Mouse (Mus musculus): Measurements from ENCODE around the gene Ppil2. TPM values are rescaled to one million over a fixed set of nuclear protein-coding genes. Genes with fewer than 3 reads are reported as not detected.

Ppil2 gene
- polyA plus RNA-seq, 1 experiment from 2014 or later = 142 TPM

DNA sequence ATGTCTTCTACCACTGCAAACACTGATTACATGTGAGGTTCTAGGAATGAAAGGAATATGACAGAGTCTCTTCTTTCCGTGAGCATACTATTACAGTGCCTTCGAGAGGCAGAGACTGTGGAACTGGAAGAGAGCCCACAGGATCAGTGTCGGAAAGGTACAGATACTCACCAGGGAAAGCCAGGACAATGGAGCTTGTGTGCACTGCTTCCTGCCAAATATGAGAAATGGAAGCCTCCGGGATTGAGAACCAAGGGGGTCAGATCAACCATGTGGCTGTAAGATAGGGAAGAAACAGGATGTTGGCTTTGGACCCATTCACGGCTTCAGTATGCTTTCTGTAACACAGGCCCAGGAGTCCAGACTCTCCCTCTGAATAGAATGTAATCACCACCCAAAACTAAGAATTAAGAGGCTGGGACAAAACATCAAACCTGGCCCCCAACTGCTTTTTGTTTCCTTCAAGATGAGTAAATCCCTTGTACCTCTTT, 6.3 kb upstream of the Ppil2 start:
- WGBS = 93% methylated on average over 5 of the region's 5 CpGs
- H3K27ac ChIP-seq (ENCODE audit: low read depth, low read length) = no peak overlapping the region
- no peaks in the 10 kb centered on the region for H3K27me3 ChIP-seq (ENCODE audit: control insufficient read depth, insufficient read depth, low read length)
- H3K4me1 ChIP-seq (ENCODE audit: control insufficient read depth, insufficient read depth, low read length) = no peaks in the 10 kb centered on the region
- no peak overlapping the region for H3K4me3 ChIP-seq (ENCODE audit: low read length)
- ATAC-seq (ENCODE audit: low FRiP score, low TSS enrichment) = no peak
- H3K4me2 ChIP-seq (replicated peaks; ENCODE audit: low read depth, low read length) = no peak overlapping the region
- H3K36me3 ChIP-seq (ENCODE audit: control insufficient read depth, insufficient read depth, low read length) = peaks cover 79% of the 10 kb centered on the region
- H3K9me3 ChIP-seq (ENCODE audit: control insufficient read depth, low read length) = no peaks in the 10 kb centered on the region
- H3K9ac ChIP-seq (ENCODE audit: low read depth, low read length) = no peak overlapping the region

DNA sequence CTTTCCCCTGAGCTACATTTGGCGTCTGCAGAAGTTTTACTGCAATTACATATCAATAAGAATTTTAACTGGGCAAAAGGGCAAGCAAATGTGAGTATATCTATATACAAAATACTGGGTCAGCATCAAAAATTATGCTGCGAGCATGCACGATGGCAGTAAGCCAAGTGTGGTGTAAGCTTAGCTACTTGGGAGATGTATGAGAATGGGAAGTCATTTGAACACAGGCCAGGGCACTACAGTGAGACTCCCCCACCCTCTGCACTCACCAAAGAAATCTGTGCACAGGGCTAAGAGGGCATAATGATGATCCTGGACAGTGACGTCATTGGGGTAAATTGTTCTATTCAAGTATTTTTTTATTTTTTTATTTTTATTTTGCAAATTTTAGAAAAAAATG, 6.5 kb downstream of the Ppil2 start:
- H3K36me3 ChIP-seq (ENCODE audit: control insufficient read depth, insufficient read depth, low read length) = peaks cover 79% of the 10 kb centered on the region
- no peak for ATAC-seq (ENCODE audit: low FRiP score, low TSS enrichment)
- H3K9me3 ChIP-seq (ENCODE audit: control insufficient read depth, low read length) = no peaks in the 10 kb centered on the region
- peaks cover 5% of the 10 kb centered on the region; the same call in 1 of the 2 replicates for H3K4me1 ChIP-seq (ENCODE audit: control insufficient read depth, insufficient read depth, low read length)
- no peaks in the 10 kb centered on the region for H3K27me3 ChIP-seq (ENCODE audit: control insufficient read depth, insufficient read depth, low read length)
- whole genome bisulfite sequencing = 88% methylated on average over 4 of the region's 4 CpGs
- H3K27ac ChIP-seq (ENCODE audit: low read depth, low read length) = no peak overlapping the region
- H3K9ac ChIP-seq (ENCODE audit: low read depth, low read length) = no peak overlapping the region
- no peak overlapping the region for H3K4me3 ChIP-seq (ENCODE audit: low read length)
- H3K4me2 ChIP-seq (replicated peaks; ENCODE audit: low read depth, low read length) = no peak overlapping the region

DNA sequence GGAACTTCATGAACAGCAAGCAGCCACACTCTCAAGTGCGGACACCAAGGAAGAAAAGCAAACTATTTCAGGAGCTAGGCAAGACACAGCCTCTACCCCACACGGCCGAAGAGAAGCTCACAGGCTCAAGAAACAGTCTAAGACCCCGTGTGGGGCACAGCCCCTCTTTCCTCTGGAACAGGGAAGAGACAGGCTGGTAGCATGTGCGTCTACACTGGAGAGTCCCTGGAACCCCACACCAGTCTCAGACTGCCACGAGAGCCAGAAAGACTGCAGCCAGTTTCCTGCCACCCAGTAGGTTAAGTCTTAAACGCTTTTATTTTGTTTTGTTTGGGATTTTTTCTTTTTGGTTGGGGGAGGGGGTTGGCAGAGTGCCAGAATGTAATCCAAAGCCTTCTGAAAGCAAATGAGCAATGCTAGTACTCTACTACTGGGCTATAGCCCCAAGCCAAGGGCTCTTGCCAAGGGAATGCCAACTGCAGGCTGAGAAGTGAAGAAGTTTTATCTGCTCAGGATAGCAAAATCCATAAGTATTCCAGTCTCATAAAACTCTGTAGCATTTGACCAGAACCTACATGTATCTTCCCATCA, 8.3 kb downstream of the Ppil2 start:
- 69% methylated on average over 7 of the region's 7 CpGs for WGBS
- Histone ChIP-seq H3K27ac (ENCODE audit: low read depth, low read length) (no peak overlapping the region), H3K9ac (ENCODE audit: low read depth, low read length) (no peak overlapping the region), H3K9me3 (ENCODE audit: control insufficient read depth, low read length) (no peaks in the 10 kb centered on the region), H3K4me1 (ENCODE audit: control insufficient read depth, insufficient read depth, low read length) (0 out of 2 replicates have a peak, but pooled peaks cover 4% of the 10 kb centered on the region), H3K4me3 (ENCODE audit: low read length) (no peak overlapping the region), H3K36me3 (ENCODE audit: control insufficient read depth, insufficient read depth, low read length) (peaks cover 82% of the 10 kb centered on the region), H3K27me3 (ENCODE audit: control insufficient read depth, insufficient read depth, low read length) (no peaks in the 10 kb centered on the region), H3K4me2 (replicated peaks; ENCODE audit: low read depth, low read length) (no peak overlapping the region)
- ATAC-seq (ENCODE audit: low FRiP score, low TSS enrichment) = no peak

DNA sequence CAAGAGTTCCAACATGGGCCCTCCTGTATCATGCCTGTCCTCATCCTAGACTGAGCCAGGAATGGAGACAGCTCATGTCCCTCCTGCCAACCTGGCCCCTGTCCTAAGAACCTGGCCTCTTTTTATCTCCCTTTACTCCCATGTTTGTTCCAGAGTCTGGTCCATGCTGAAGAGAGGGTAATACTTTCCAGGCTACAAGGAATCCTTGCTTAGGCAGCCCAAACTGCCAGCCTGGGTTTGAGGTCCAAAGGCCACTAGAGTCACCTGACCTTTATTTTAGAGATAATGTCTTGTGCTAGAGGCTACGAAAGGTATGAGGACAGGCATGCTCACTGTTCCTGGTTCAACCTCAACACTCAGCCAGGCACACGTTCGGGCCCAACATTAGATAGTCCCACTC, 14.1 kb downstream of the Ppil2 start:
- Histone ChIP-seq H3K27me3 (ENCODE audit: control insufficient read depth, insufficient read depth, low read length) (no peaks in the 10 kb centered on the region), H3K9ac (ENCODE audit: low read depth, low read length) (no peak overlapping the region), H3K9me3 (ENCODE audit: control insufficient read depth, low read length) (no peaks in the 10 kb centered on the region), H3K27ac (ENCODE audit: low read depth, low read length) (no peak overlapping the region), H3K4me2 (replicated peaks; ENCODE audit: low read depth, low read length) (no peak overlapping the region), H3K4me3 (ENCODE audit: low read length) (no peak overlapping the region), H3K36me3 (ENCODE audit: control insufficient read depth, insufficient read depth, low read length) (peaks cover 89% of the 10 kb centered on the region), H3K4me1 (ENCODE audit: control insufficient read depth, insufficient read depth, low read length) (no peaks in the 10 kb centered on the region)
- ATAC-seq (ENCODE audit: low FRiP score, low TSS enrichment) = no peak
- 96% methylated on average over 3 of the region's 3 CpGs for WGBS

DNA sequence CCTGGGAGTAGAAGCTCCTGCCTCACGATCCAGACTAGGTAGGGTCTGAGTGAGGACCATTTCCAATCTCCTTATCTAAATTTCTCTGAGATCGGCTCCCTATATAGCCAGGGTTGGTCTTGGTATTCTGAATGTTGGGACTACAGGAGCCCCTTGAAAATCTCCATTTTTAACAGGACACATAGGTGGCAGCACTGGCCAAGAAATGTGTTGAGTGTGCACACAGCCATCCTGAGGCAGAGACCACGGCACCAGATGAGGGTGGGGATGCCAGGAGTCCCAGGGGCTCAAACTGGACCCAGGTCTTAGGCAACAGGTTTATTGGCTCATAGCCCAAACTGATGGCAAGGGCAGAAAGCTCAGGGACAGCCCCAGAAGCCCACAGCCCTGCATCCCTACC, 22.7 kb downstream of the Ppil2 start:
- ATAC-seq (ENCODE audit: low FRiP score, low TSS enrichment) = no peak
- H3K9ac ChIP-seq (ENCODE audit: low read depth, low read length) = no peak overlapping the region
- H3K4me1 ChIP-seq (ENCODE audit: control insufficient read depth, insufficient read depth, low read length) = no peaks in the 10 kb centered on the region
- WGBS = 80% methylated on average over 3 of the region's 3 CpGs
- H3K9me3 ChIP-seq (ENCODE audit: control insufficient read depth, low read length) = no peaks in the 10 kb centered on the region
- H3K27ac ChIP-seq (ENCODE audit: low read depth, low read length) = no peak overlapping the region
- no peaks in the 10 kb centered on the region for H3K27me3 ChIP-seq (ENCODE audit: control insufficient read depth, insufficient read depth, low read length)
- no peak overlapping the region for H3K4me2 ChIP-seq (replicated peaks; ENCODE audit: low read depth, low read length)
- H3K4me3 ChIP-seq (ENCODE audit: low read length) = no peak overlapping the region
- peaks cover 94% of the 10 kb centered on the region for H3K36me3 ChIP-seq (ENCODE audit: control insufficient read depth, insufficient read depth, low read length)

DNA sequence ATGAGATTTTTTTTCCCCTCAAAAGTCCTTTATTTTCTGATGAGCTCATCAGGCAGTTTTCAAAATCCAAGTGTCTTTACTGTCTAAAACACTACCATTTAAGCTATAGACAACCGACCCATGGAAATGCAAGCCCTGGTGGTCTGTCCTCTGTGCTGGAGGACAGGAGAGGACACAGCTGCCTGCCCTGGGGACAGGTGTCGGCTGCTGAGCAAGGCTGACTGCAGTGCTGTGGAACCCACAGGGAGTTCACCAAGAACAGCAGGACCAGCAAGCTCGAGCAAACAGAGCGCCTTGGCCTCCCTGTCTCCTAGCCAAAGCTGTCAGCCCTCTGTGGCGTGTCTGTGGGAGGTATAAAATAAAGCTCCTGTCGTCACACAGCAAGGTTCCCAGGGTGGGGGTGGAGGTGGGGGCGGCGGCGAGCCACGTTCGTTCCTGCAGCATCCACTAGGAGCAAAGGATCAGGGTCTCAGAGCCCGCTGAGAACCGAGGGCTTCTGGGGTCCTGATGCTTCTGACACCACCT, 24.3 kb downstream of the Ppil2 start:
- no peaks in the 10 kb centered on the region for H3K27me3 ChIP-seq (ENCODE audit: control insufficient read depth, insufficient read depth, low read length)
- H3K9ac ChIP-seq (ENCODE audit: low read depth, low read length) = no peak overlapping the region; the same call in 1 of the 2 replicates
- H3K9me3 ChIP-seq (ENCODE audit: control insufficient read depth, low read length) = no peaks in the 10 kb centered on the region
- no peak overlapping the region for H3K4me2 ChIP-seq (replicated peaks; ENCODE audit: low read depth, low read length)
- peaks cover 95% of the 10 kb centered on the region for H3K36me3 ChIP-seq (ENCODE audit: control insufficient read depth, insufficient read depth, low read length)
- no peak overlapping the region for H3K27ac ChIP-seq (ENCODE audit: low read depth, low read length)
- no peaks in the 10 kb centered on the region for H3K4me1 ChIP-seq (ENCODE audit: control insufficient read depth, insufficient read depth, low read length)
- no peak overlapping the region for H3K4me3 ChIP-seq (ENCODE audit: low read length)
- WGBS = 71% methylated on average over 13 of the region's 13 CpGs
- no peak for ATAC-seq (ENCODE audit: low FRiP score, low TSS enrichment)

DNA sequence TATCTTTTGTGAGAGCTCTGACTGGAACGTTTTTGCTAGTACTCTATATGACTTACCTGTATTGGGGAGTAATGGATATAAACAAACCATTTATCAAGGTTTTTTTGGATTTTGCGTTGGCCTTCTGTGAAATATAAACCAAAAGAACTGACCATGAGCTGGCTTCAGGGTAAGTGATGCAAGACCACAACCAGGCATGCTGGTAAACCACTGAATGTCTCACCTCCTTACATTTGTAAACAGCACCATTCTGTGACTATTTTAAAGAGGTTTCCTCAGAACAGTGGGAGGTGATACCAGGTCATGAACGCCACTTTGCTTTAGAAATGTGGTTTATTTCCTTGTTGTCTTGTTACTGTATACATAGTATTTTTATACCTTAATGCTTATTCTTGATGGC, 24.8 kb downstream of the Ppil2 start:
- WGBS = 82% methylated on average over 3 of the region's 3 CpGs
- H3K9me3 ChIP-seq (ENCODE audit: control insufficient read depth, low read length) = no peaks in the 10 kb centered on the region
- H3K27me3 ChIP-seq (ENCODE audit: control insufficient read depth, insufficient read depth, low read length) = no peaks in the 10 kb centered on the region
- ATAC-seq (ENCODE audit: low FRiP score, low TSS enrichment) = no peak
- no peaks in the 10 kb centered on the region for H3K4me1 ChIP-seq (ENCODE audit: control insufficient read depth, insufficient read depth, low read length)
- H3K4me3 ChIP-seq (ENCODE audit: low read length) = no peak overlapping the region
- no peak overlapping the region for H3K9ac ChIP-seq (ENCODE audit: low read depth, low read length)
- peaks cover 93% of the 10 kb centered on the region for H3K36me3 ChIP-seq (ENCODE audit: control insufficient read depth, insufficient read depth, low read length)
- H3K4me2 ChIP-seq (replicated peaks; ENCODE audit: low read depth, low read length) = no peak overlapping the region
- H3K27ac ChIP-seq (ENCODE audit: low read depth, low read length) = no peak overlapping the region

DNA sequence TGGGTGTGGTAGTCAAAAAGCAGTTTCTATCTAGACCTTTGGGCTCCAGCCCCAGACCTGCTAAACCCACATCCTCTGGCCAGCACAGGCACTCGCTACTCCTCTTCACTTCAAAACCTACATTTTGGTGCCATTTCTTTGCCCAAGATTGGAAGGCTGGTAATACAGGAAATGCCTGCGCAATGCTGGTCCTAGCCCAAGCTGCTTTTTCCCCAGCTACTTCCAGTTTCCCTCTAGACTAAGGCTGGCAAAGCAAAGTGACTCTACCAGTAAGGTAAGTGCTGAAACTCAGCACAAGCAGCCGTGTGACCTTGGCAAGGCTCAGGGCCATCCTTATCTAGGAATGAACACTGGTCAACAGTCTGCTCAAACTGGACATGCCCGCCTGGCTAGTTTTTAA, 25.4 kb downstream of the Ppil2 start:
- WGBS = 93% methylated on average over 4 of the region's 4 CpGs
- no peak for ATAC-seq (ENCODE audit: low FRiP score, low TSS enrichment)
- no peak overlapping the region for H3K4me3 ChIP-seq (ENCODE audit: low read length)

DNA sequence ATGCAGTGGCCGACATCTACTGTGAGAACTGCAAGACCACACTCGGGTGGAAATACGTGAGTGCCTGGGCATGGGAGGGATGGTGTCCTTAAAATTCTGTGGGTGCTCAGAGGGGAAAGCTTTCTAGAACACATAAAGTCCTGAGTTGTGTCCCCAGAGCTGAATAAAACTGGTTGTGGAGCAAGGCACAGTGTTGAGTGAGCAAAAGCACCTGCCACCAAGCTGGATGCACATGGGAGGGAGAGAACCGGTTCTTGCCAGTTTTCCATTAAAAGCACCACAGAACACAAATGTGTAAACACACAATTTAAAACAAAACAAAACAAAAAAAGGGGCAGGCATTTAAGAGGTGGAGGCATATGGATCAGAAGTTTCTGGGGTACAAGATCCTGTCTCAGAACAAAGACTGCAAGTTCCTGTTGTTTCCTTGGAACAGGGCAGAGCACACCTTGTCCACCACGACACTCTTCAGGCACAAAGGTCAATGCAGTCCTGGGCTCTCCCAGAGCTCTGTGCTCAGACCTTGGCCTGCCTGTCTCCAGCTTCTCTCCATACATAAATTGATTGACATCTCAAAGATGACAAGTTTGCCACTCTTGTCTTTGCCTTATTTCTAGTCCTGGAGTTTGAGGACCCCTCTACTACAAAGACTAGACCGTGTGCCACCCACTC, 28.8 kb downstream of the Ppil2 start:
- Histone ChIP-seq H3K4me3 (ENCODE audit: low read length) (no peak overlapping the region), H3K9me3 (ENCODE audit: control insufficient read depth, low read length) (no peaks in the 10 kb centered on the region), H3K27ac (ENCODE audit: low read depth, low read length) (no peak overlapping the region), H3K36me3 (ENCODE audit: control insufficient read depth, insufficient read depth, low read length) (peaks cover 73% of the 10 kb centered on the region), H3K4me2 (replicated peaks; ENCODE audit: low read depth, low read length) (no peak overlapping the region), H3K9ac (ENCODE audit: low read depth, low read length) (no peak overlapping the region), H3K27me3 (ENCODE audit: control insufficient read depth, insufficient read depth, low read length) (no peaks in the 10 kb centered on the region), H3K4me1 (ENCODE audit: control insufficient read depth, insufficient read depth, low read length) (no peaks in the 10 kb centered on the region)
- no peak for ATAC-seq (ENCODE audit: low FRiP score, low TSS enrichment)
- 85% methylated on average over 6 of the region's 6 CpGs for WGBS

More for the DNA sequence above, 25.4 kb downstream of the Ppil2 start:
- Histone ChIP-seq H3K4me2 (replicated peaks; ENCODE audit: low read depth, low read length) (no peak overlapping the region), H3K9ac (ENCODE audit: low read depth, low read length) (no peak overlapping the region), H3K9me3 (ENCODE audit: control insufficient read depth, low read length) (no peaks in the 10 kb centered on the region), H3K4me1 (ENCODE audit: control insufficient read depth, insufficient read depth, low read length) (no peaks in the 10 kb centered on the region), H3K27me3 (ENCODE audit: control insufficient read depth, insufficient read depth, low read length) (no peaks in the 10 kb centered on the region), H3K36me3 (ENCODE audit: control insufficient read depth, insufficient read depth, low read length) (peaks cover 90% of the 10 kb centered on the region), H3K27ac (ENCODE audit: low read depth, low read length) (no peak overlapping the region)

Measured in kidney, embryonic 14.5 days (tissue).